Mouse (Mus musculus): ENCODE measurements around the gene Calhm2. TPM values are rescaled to one million over a fixed set of nuclear protein-coding genes. Genes with fewer than 3 reads are reported as not detected.
A peak's percentile ranks its signal among the peaks of the same experiment; 100 is the strongest.

The Calhm2 gene
- polyA plus RNA-seq, 1 experiment, result 8.4 TPM

GRCm38 (mm10) chr19:47128835-47129234, 9.3 kb downstream of the Calhm2 start:
- Histone ChIP-seq H3K4me1 (ENCODE audit: control insufficient read depth, insufficient read depth, low read length) (peaks cover 4% of the 10 kb centered on the region; the same call in 1 of the 2 replicates), H3K4me3 (replicated peaks; ENCODE audit: control insufficient read depth, low read depth, low read length) (no peak overlapping the region), H3K27ac (ENCODE audit: control insufficient read depth, insufficient read depth, low read depth, low read length, poor library complexity) (no peak overlapping the region)
- 87% methylated on average over 11 of the region's 11 CpGs for WGBS
- TF ChIP-seq CTCF (IDR thresholded peaks at IDR 0.05; ENCODE audit: control insufficient read depth, insufficient read depth, low read length) (no peak), POLR2A (IDR thresholded peaks at IDR 0.05; ENCODE audit: borderline replicate concordance, control insufficient read depth, low read depth, low read length) (no peak)

GRCm38 (mm10) chr19:47128164-47128563, 9.9 kb downstream of the Calhm2 start:
- Histone ChIP-seq H3K27ac (ENCODE audit: control insufficient read depth, insufficient read depth, low read depth, low read length, poor library complexity) (no peak overlapping the region), H3K4me1 (ENCODE audit: control insufficient read depth, insufficient read depth, low read length) (no peaks in the 10 kb centered on the region; the same call in 1 of the 2 replicates), H3K4me3 (replicated peaks; ENCODE audit: control insufficient read depth, low read depth, low read length) (no peak overlapping the region)
- TF ChIP-seq CTCF (IDR thresholded peaks at IDR 0.05; ENCODE audit: control insufficient read depth, insufficient read depth, low read length) (no peak), POLR2A (IDR thresholded peaks at IDR 0.05; ENCODE audit: borderline replicate concordance, control insufficient read depth, low read depth, low read length) (no peak)
- 90% methylated on average over 10 of the region's 10 CpGs for WGBS

GRCm38 (mm10) chr19:47122802-47123201, 15.3 kb downstream of the Calhm2 start:
- no peak for TF ChIP-seq POLR2A (IDR thresholded peaks at IDR 0.05; ENCODE audit: borderline replicate concordance, control insufficient read depth, low read depth, low read length)
- peak; percentile 70 for TF ChIP-seq CTCF (IDR thresholded peaks at IDR 0.05; ENCODE audit: control insufficient read depth, insufficient read depth, low read length)
- no peak overlapping the region for H3K27ac ChIP-seq (ENCODE audit: control insufficient read depth, insufficient read depth, low read depth, low read length, poor library complexity)
- no peaks in the 10 kb centered on the region for H3K4me1 ChIP-seq (ENCODE audit: control insufficient read depth, insufficient read depth, low read length)
- H3K4me3 ChIP-seq (replicated peaks; ENCODE audit: control insufficient read depth, low read depth, low read length), result no peak overlapping the region
- 39% methylated on average over 2 of the region's 2 CpGs for WGBS

- 31% methylated on average over 4 of the region's 4 CpGs for WGBS
- Histone ChIP-seq H3K4me3 (replicated peaks; ENCODE audit: control insufficient read depth, low read depth, low read length) (no peak overlapping the region), H3K4me1 (ENCODE audit: control insufficient read depth, insufficient read depth, low read length) (no peaks in the 10 kb centered on the region), H3K27ac (ENCODE audit: control insufficient read depth, insufficient read depth, low read depth, low read length, poor library complexity) (no peak overlapping the region)
- TF ChIP-seq CTCF (IDR thresholded peaks at IDR 0.05; ENCODE audit: control insufficient read depth, insufficient read depth, low read length) (peak; percentile 45; the same call in 1 of the 2 replicates), POLR2A (IDR thresholded peaks at IDR 0.05; ENCODE audit: borderline replicate concordance, control insufficient read depth, low read depth, low read length) (no peak)
These were observed 17.0 kb downstream of the Calhm2 start for GRCm38 (mm10) chr19:47121054-47121453.

- Histone ChIP-seq H3K4me3 (replicated peaks; ENCODE audit: control insufficient read depth, low read depth, low read length) (no peak overlapping the region), H3K27ac (ENCODE audit: control insufficient read depth, insufficient read depth, low read depth, low read length, poor library complexity) (no peak overlapping the region), H3K4me1 (ENCODE audit: control insufficient read depth, insufficient read depth, low read length) (no peaks in the 10 kb centered on the region)
- 68% methylated on average over 2 of the region's 2 CpGs for WGBS
- TF ChIP-seq POLR2A (IDR thresholded peaks at IDR 0.05; ENCODE audit: borderline replicate concordance, control insufficient read depth, low read depth, low read length) (no peak), CTCF (IDR thresholded peaks at IDR 0.05; ENCODE audit: control insufficient read depth, insufficient read depth, low read length) (no peak)
These were observed 19.5 kb downstream of the Calhm2 start for GRCm38 (mm10) chr19:47118634-47119033.

- no peak for TF ChIP-seq POLR2A (IDR thresholded peaks at IDR 0.05; ENCODE audit: borderline replicate concordance, control insufficient read depth, low read depth, low read length)
- no peak for TF ChIP-seq CTCF (IDR thresholded peaks at IDR 0.05; ENCODE audit: control insufficient read depth, insufficient read depth, low read length)
- Histone ChIP-seq H3K4me3 (replicated peaks; ENCODE audit: control insufficient read depth, low read depth, low read length) (no peak overlapping the region), H3K27ac (ENCODE audit: control insufficient read depth, insufficient read depth, low read depth, low read length, poor library complexity) (no peak overlapping the region), H3K4me1 (ENCODE audit: control insufficient read depth, insufficient read depth, low read length) (no peaks in the 10 kb centered on the region)
- 87% methylated on average over 9 of the region's 9 CpGs for WGBS
These were observed 33.3 kb downstream of the Calhm2 start for GRCm38 (mm10) chr19:47104641-47105271.

- no peak for TF ChIP-seq POLR2A (IDR thresholded peaks at IDR 0.05; ENCODE audit: borderline replicate concordance, control insufficient read depth, low read depth, low read length)
- TF ChIP-seq CTCF (IDR thresholded peaks at IDR 0.05; ENCODE audit: control insufficient read depth, insufficient read depth, low read length), result no peak
- Histone ChIP-seq H3K4me1 (ENCODE audit: control insufficient read depth, insufficient read depth, low read length) (no peaks in the 10 kb centered on the region), H3K27ac (ENCODE audit: control insufficient read depth, insufficient read depth, low read depth, low read length, poor library complexity) (no peak overlapping the region), H3K4me3 (replicated peaks; ENCODE audit: control insufficient read depth, low read depth, low read length) (no peak overlapping the region)
- WGBS, result 78% methylated on average over 5 of the region's 5 CpGs
These were observed 37.0 kb downstream of the Calhm2 start for GRCm38 (mm10) chr19:47101080-47101479.

- TF ChIP-seq POLR2A (IDR thresholded peaks at IDR 0.05; ENCODE audit: borderline replicate concordance, control insufficient read depth, low read depth, low read length) (peak; percentile 82), CTCF (IDR thresholded peaks at IDR 0.05; ENCODE audit: control insufficient read depth, insufficient read depth, low read length) (no peak)
- WGBS, result under 1% methylated on average over 56 of the region's 56 CpGs
These were observed 47.4 kb downstream of the Calhm2 start, which contains the start of the genes Usmg5 and Pdcd11 for GRCm38 (mm10) chr19:47090550-47091156. Gene Usmg5 (minus strand): TSS chr19:47090647. Gene Pdcd11 (plus strand): TSS chr19:47090768.

More at GRCm38 (mm10) chr19:47090550-47091156, 47.4 kb downstream of the Calhm2 start, which contains the start of the genes Usmg5 and Pdcd11:
- H3K4me3 ChIP-seq (replicated peaks; ENCODE audit: control insufficient read depth, low read depth, low read length), result peak within 1 kb of the TSS; percentile 77
- peak within 1 kb of the TSS; percentile 38 for H3K27ac ChIP-seq (ENCODE audit: control insufficient read depth, insufficient read depth, low read depth, low read length, poor library complexity)
- H3K4me1 ChIP-seq (ENCODE audit: control insufficient read depth, insufficient read depth, low read length), result peaks cover 1% of the 10 kb centered on the region; the same call in 1 of the 2 replicates

Measured in bone marrow, adult 2 months (tissue).